Mouse (Mus musculus): ENCODE results near the gene Nptx1. TPM values are rescaled to one million over a fixed set of nuclear protein-coding genes. Genes with fewer than 3 reads are reported as not detected.

The Nptx1 gene
- total RNA-seq, 2 experiments from 2014 or later: 247 to 272 TPM

DNA sequence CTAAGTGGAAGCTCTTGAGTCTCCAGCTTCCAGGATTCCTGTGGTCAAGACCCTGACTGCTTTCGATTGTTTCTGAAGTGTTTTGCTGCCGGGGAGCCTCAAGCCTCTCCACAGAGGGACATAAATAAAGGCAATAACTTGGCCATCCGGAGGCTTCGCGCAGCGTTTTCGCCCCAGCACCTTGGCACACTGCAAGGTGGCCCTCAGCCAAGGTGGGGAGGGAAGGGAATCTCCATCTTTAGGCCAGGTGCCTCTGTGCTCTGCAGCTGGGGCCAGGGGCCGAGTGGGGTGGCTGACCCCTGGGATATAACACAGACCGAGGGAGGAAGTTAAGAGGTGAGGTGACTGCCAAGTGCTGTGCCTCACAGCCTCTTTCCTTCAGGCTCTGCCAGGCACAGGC is 15.6 kb upstream of the Nptx1 start:
- H3K27ac ChIP-seq: no peak overlapping the region
- intact Hi-C loops (cut with DNase I): no loop called here
- no peak for DNase-seq (ENCODE audit: extremely low spot score in 1 of 2, low spot score in 2 of 2)
- TF ChIP-seq CTCF (IDR thresholded peaks at IDR 0.05): no peak
- no peak overlapping the region for H3K4me3 ChIP-seq

- intact Hi-C loops (cut with DNase I): no loop called here
- DNase-seq (ENCODE audit: extremely low spot score in 1 of 2, low spot score in 2 of 2): no peak
- Histone ChIP-seq H3K27ac (no peak overlapping the region), H3K4me3 (no peak overlapping the region)
- TF ChIP-seq CTCF (IDR thresholded peaks at IDR 0.05): no peak
These were observed 14.7 kb upstream of the Nptx1 start for GRCm38 (mm10) chr11:119562286-119562685.

DNA sequence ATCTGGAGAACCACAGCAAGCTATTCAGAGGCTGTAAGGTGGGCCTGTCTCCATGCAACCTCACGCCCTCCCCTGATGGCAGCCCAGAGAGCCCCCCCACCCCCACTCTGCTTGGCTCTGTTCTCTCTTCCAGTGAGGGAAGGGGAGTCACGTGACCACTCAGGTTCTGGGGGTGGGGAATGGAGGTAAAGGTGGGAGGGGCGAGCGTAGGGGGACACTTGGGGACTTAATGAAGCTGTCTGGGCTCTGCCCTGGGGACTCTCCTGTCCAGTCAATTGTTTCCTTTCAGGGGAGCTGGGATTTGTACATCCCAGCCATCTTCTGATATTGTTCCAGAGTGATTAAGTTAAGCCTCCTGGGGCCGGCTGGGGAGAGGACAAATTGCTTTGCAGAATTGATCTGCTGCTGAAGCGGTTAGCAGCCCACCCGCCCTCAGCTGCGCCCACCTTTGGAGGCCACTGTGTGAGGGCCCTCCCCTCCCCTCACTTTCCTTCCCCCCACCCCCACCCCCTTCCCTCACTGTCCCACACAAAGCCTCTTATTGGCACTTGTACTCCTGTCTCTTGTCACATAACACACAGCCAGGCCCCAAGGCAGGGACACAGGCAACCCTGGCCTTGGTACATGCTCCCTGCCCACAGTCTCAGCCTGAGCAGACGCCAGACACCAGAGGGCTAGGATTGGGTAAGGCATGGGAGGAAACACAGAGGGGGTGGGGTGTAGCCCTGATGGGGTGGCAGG is 11.5 kb upstream of the Nptx1 start:
- DNase-seq (ENCODE audit: extremely low spot score in 1 of 2, low spot score in 2 of 2): no peak
- Histone ChIP-seq H3K27ac (no peak overlapping the region), H3K4me3 (no peak overlapping the region)
- TF ChIP-seq CTCF (IDR thresholded peaks at IDR 0.05): no peak
- intact Hi-C loops (cut with DNase I): no loop called here

- Histone ChIP-seq H3K4me3 (no peak overlapping the region), H3K27ac (no peak overlapping the region)
- intact Hi-C loops (cut with DNase I): no loop called here
- no peak for TF ChIP-seq CTCF (IDR thresholded peaks at IDR 0.05)
- no peak for DNase-seq (ENCODE audit: extremely low spot score in 1 of 2, low spot score in 2 of 2)
These were observed 10.7 kb upstream of the Nptx1 start for GRCm38 (mm10) chr11:119557940-119558869.

- intact Hi-C loops (cut with DNase I): no loop called here
- no peak for TF ChIP-seq CTCF (IDR thresholded peaks at IDR 0.05)
- H3K4me3 ChIP-seq: no peak overlapping the region
These were observed 7.6 kb upstream of the Nptx1 start for GRCm38 (mm10) chr11:119555170-119555569.

GRCm38 (mm10) chr11:119554706-119555105 is 7.2 kb upstream of the Nptx1 start:
- H3K27ac ChIP-seq: no peak overlapping the region
- TF ChIP-seq CTCF (IDR thresholded peaks at IDR 0.05): no peak
- intact Hi-C loops (cut with DNase I): no loop called here
- no peak for DNase-seq (ENCODE audit: extremely low spot score in 1 of 2, low spot score in 2 of 2)
- no peak overlapping the region for H3K4me3 ChIP-seq

More at GRCm38 (mm10) chr11:119555170-119555569, 7.6 kb upstream of the Nptx1 start:
- no peak overlapping the region for H3K27ac ChIP-seq
- no peak for DNase-seq (ENCODE audit: extremely low spot score in 1 of 2, low spot score in 2 of 2)

DNA sequence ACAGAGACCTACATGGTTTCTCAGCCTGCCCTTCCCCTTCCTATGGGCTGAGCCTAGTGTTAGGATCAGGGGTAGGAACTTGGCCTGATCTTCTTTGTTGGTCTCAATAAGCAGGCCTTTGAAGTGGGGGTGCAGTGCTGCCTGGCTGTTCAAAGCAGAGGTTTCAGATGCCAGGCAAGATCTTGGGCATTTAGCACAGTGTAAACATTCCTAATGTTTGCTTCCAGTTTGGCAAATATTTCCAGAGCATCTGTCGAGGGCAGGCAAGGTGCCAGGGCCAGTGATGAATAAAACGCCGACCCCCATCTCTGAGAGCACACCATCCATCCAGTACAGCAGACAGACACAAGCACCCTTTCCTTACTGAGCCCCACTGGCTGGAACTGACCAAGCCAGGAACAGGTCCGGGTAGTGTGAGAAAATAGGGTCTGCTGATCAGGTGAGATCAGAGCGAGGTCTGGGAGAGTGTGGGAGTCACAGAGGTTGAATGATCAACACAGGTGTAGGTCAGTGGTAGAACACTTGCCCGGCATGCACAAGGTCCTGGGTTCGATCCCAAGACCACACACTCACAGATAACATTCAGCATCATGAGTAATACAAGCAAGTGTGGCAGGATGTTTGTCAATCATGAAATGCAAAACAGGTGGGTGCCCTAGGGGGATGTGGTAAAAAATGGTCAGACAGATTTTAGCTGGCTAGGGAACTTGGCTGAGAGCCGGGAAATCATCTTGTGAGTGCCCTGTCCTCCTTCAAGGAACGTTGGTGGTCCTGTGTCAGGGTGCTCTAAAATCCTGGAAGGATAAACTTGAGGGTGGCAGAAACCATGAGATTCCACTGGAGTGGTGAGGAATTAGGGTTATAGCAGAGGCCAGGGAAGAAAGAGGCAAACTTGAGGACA is 5.6 kb upstream of the Nptx1 start:
- intact Hi-C loops (cut with DNase I): no loop called here
- H3K27ac ChIP-seq: no peak overlapping the region
- no peak for TF ChIP-seq CTCF (IDR thresholded peaks at IDR 0.05)
- no peak for DNase-seq (ENCODE audit: extremely low spot score in 1 of 2, low spot score in 2 of 2)
- no peak overlapping the region for H3K4me3 ChIP-seq

- intact Hi-C loops (cut with DNase I): no loop called here
- DNase-seq (ENCODE audit: extremely low spot score in 1 of 2, low spot score in 2 of 2): no peak
- TF ChIP-seq CTCF (IDR thresholded peaks at IDR 0.05): no peak
- no peak overlapping the region for H3K4me3 ChIP-seq
- no peak overlapping the region for H3K27ac ChIP-seq
These were observed 4.7 kb upstream of the Nptx1 start for GRCm38 (mm10) chr11:119552301-119552700.

- DNase-seq (ENCODE audit: extremely low spot score in 1 of 2, low spot score in 2 of 2): no peak
- no peak overlapping the region for H3K4me3 ChIP-seq
- no peak for TF ChIP-seq CTCF (IDR thresholded peaks at IDR 0.05)
- no peak overlapping the region for H3K27ac ChIP-seq
- intact Hi-C loops (cut with DNase I): no loop called here
These were observed 3.9 kb upstream of the Nptx1 start for GRCm38 (mm10) chr11:119551468-119551867.

DNA sequence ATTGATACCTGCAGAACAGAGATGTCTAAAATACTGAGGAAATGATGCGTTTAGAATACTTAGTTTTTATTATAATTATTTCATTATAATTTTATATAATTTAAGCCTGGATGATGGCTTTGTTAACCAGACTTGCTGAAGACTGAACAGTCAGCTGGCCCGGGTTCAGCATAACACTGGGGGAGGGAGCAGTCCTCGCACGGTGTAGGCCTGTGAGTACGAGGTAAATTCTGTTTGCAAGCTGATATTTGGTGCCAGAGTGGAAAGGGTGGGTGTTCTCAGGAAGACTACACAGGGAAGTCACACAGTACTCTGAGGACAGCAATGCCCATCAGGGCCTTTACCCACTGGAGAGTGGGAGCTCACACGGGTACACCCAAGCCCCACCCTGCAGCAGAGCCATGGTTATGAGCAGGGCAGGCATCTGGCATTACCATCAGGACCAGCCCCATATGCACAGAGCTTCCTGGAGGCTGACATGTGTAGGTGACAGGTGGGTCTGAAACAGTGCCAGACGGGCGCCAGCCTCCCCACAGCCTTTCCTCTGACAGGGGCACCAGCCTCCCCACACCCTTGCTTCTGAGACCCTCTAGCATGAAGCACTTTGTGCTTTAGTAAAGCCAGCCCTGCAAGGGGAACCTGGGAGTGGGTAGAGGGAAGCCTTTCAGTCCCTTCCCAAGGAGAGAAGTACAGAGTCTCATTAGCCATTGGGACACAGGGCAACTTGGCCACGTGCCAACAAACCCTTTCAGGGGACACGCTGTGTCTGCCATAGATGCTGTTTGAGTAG is 3.2 kb upstream of the Nptx1 start:
- Histone ChIP-seq H3K4me3 (no peak overlapping the region), H3K27ac (no peak overlapping the region)
- no peak for TF ChIP-seq CTCF (IDR thresholded peaks at IDR 0.05)
- intact Hi-C loops (cut with DNase I): no loop called here
- DNase-seq (ENCODE audit: extremely low spot score in 1 of 2, low spot score in 2 of 2): no peak

- Histone ChIP-seq H3K27ac (peak overlapping the region; percentile 89), H3K4me3 (peak overlapping the region; percentile 93)
- TF ChIP-seq CTCF (IDR thresholded peaks at IDR 0.05): no peak
- DNase-seq (ENCODE audit: extremely low spot score in 1 of 2, low spot score in 2 of 2): no peak
- intact Hi-C loops (cut with DNase I): loop anchor here (2.0 to 5.0 kb wide), 4 partner anchors 53 to 358 kb away; partner anchors contain the start of gene Rptor
These were observed 1.8 kb upstream of the Nptx1 start for GRCm38 (mm10) chr11:119549371-119549811.

Measured in left cerebral cortex, adult 2 months (tissue).